Mouse (Mus musculus): ENCODE data around the gene Rnf4.
A peak's percentile ranks its signal among the peaks of the same experiment; 100 is the strongest.

Gene Rnf4

GRCm38 (mm10) chr5:34336775-34337450 lies 824 bp downstream of the Rnf4 start:
- DNase-seq (ENCODE audit: low spot score), result peak; percentile 82

GRCm38 (mm10) chr5:34340246-34340645 lies 4.2 kb downstream of the Rnf4 start:
- no peak for DNase-seq (ENCODE audit: low spot score)

- no peak for DNase-seq (ENCODE audit: low spot score)
Measured at GRCm38 (mm10) chr5:34352084-34352631, 16.1 kb downstream of the Rnf4 start.

GRCm38 (mm10) chr5:34360261-34360660 lies 24.2 kb downstream of the Rnf4 start:
- DNase-seq (ENCODE audit: low spot score), result no peak

- no peak for DNase-seq (ENCODE audit: low spot score)
Measured at GRCm38 (mm10) chr5:34363115-34363514, 27.0 kb downstream of the Rnf4 start.

GRCm38 (mm10) chr5:34368551-34369290 lies 32.6 kb downstream of the Rnf4 start:
- DNase-seq (ENCODE audit: low spot score), result no peak

GRCm38 (mm10) chr5:34369341-34370021 lies 33.4 kb downstream of the Rnf4 start, which contains the start of gene Fam193a:
Fam193a (plus strand) TSS chr5:34369933.
- DNase-seq (ENCODE audit: low spot score), result peak; percentile 98

GRCm38 (mm10) chr5:34370022-34370823 lies 34.1 kb downstream of the Rnf4 start:
- no peak for DNase-seq (ENCODE audit: low spot score)

- no peak for DNase-seq (ENCODE audit: low spot score)
Measured at GRCm38 (mm10) chr5:34370840-34371239, 34.8 kb downstream of the Rnf4 start.

GRCm38 (mm10) chr5:34372141-34372540 lies 36.1 kb downstream of the Rnf4 start:
- no peak for DNase-seq (ENCODE audit: low spot score)

- DNase-seq (ENCODE audit: low spot score), result no peak
Measured at GRCm38 (mm10) chr5:34372541-34372940, 36.5 kb downstream of the Rnf4 start.

GRCm38 (mm10) chr5:34378787-34379186 lies 42.7 kb downstream of the Rnf4 start:
- no peak for DNase-seq (ENCODE audit: low spot score)

GRCm38 (mm10) chr5:34381700-34382099 lies 45.6 kb downstream of the Rnf4 start:
- DNase-seq (ENCODE audit: low spot score), result no peak

GRCm38 (mm10) chr5:34385616-34386015 lies 49.5 kb downstream of the Rnf4 start:
- no peak for DNase-seq (ENCODE audit: low spot score)

GRCm38 (mm10) chr5:34386744-34387143 lies 50.7 kb downstream of the Rnf4 start:
- DNase-seq (ENCODE audit: low spot score), result no peak

- DNase-seq (ENCODE audit: low spot score), result no peak
Measured at GRCm38 (mm10) chr5:34393251-34393650, 57.2 kb downstream of the Rnf4 start.

- DNase-seq (ENCODE audit: low spot score), result no peak
Measured at GRCm38 (mm10) chr5:34395347-34395746, 59.3 kb downstream of the Rnf4 start.

- DNase-seq (ENCODE audit: low spot score), result no peak
Measured at GRCm38 (mm10) chr5:34395850-34396540, 59.9 kb downstream of the Rnf4 start.

GRCm38 (mm10) chr5:34397866-34398265 lies 61.8 kb downstream of the Rnf4 start:
- no peak for DNase-seq (ENCODE audit: low spot score)

- no peak for DNase-seq (ENCODE audit: low spot score)
Measured at GRCm38 (mm10) chr5:34398326-34398725, 62.2 kb downstream of the Rnf4 start.
